Mouse (Mus musculus) T-cell, adult 2 months (primary cell): Measurements from ENCODE around the gene Smurf2.

Experiments used
- DNase-seq: peaks from one replicate; pipeline ENCODE4 v3.0.0; 2022; ENCODE audit warnings: low spot score

Gene Smurf2

GRCm38 (mm10) chr11:106773061-106773460 lies 147.5 kb downstream of the Smurf2 start:
- no peak for DNase-seq

- peak; percentile 56 for DNase-seq
Measured at GRCm38 (mm10) chr11:106770195-106770974, 150.1 kb downstream of the Smurf2 start.
